Comparison of ENCODE assay signal across 17 mouse cellular contexts in genomic region chr4:71356714-71357113, GRCm38 (mm10).
"Had no signal": no experiment of that assay in that cellular context is flagged by ENCODE, and none has a peak within 500 bp of the region (broad histone marks: within the 10 kb centered on the region; RNA-seq: fewer than 3 reads in every experiment).

No protein-coding gene starts in this region.

- H3K9me3 ChIP-seq: neural tube, embryonic 12.5 days; neural tube, embryonic 13.5 days; stomach, embryonic 15.5 days had no signal

- H3K4me2 ChIP-seq: neural tube, embryonic 12.5 days; neural tube, embryonic 13.5 days; neural tube, embryonic 15.5 days; stomach, embryonic 15.5 days had no signal

- H3K4me3 ChIP-seq: neural tube, embryonic 12.5 days; neural tube, embryonic 13.5 days; neural tube, embryonic 15.5 days; stomach, embryonic 15.5 days had no signal

- DNase-seq: retina, postnatal 1 day; right cerebral cortex, adult 18-20 months; right cerebral cortex, postnatal 14 days; right cerebral cortex, postnatal 25 days; right cerebral cortex, postnatal 4 days; spleen, adult 18-20 months; thymus, adult 18-20 months; thymus, adult 2 months; thymus, postnatal 14 days; thymus, postnatal 25 days; thymus, postnatal 36 days; thymus, postnatal 4 days had no signal

- H3K4me1 ChIP-seq: neural tube, embryonic 12.5 days; neural tube, embryonic 13.5 days; neural tube, embryonic 15.5 days; stomach, embryonic 15.5 days had no signal

- H3K27ac ChIP-seq: neural tube, embryonic 12.5 days; neural tube, embryonic 13.5 days; neural tube, embryonic 15.5 days; stomach, embryonic 15.5 days; stomach, postnatal 0 days had no signal

- H3K27me3 ChIP-seq: neural tube, embryonic 12.5 days; neural tube, embryonic 13.5 days; neural tube, embryonic 15.5 days; stomach, embryonic 15.5 days had no signal

- H3K9ac ChIP-seq: neural tube, embryonic 12.5 days; neural tube, embryonic 13.5 days; neural tube, embryonic 15.5 days; stomach, embryonic 15.5 days had no signal

- H3K36me3 ChIP-seq: neural tube, embryonic 12.5 days; neural tube, embryonic 13.5 days; neural tube, embryonic 15.5 days; stomach, embryonic 15.5 days had no signal
